Mouse (Mus musculus) hindbrain, embryonic 16.5 days (tissue): ENCODE measurements around the gene Psma4. TPM values are rescaled to one million over a fixed set of nuclear protein-coding genes. Genes with fewer than 3 reads are reported as not detected.
"Not testable (repeated sequence)": the region's sequence is repeated elsewhere in the genome, so short reads cannot be mapped to it uniquely, and the experiment has no call there.

ENCODE experiments used
- ATAC-seq: fragments of 200-750 bp; cut with Nextera tagmentation; 2 replicates; pipeline ENCODE4 v1.8.0; 2017; ENCODE audit warnings: moderate TSS enrichment, moderate library complexity
- H3K27ac ChIP-seq: fragments of 300-500 bp; sonication (generic); 2 replicates; pipeline ENCODE4 v1.5.1; 2014; ENCODE audit warnings: low read depth, mild to moderate bottlenecking, control low read depth, low read length, moderate library complexity
- H3K27me3 ChIP-seq: fragments of 300-500 bp; sonication (generic); replicated peaks from 2 replicates; pipeline ENCODE4 v1.6.1; 2014; ENCODE audit warnings: low read length; ENCODE audit not compliant: control insufficient read depth, insufficient read depth
- H3K36me3 ChIP-seq: fragments of 300-500 bp; sonication (generic); 2 replicates; pipeline ENCODE4 v1.6.1; 2014; ENCODE audit warnings: mild to moderate bottlenecking, low read length, moderate library complexity, mixed read lengths; ENCODE audit not compliant: control insufficient read depth, insufficient read depth
- H3K4me1 ChIP-seq: fragments of 300-500 bp; sonication (generic); 2 replicates; pipeline ENCODE4 v1.6.1; 2014; ENCODE audit warnings: low read depth, low read length; ENCODE audit not compliant: control insufficient read depth, insufficient read depth
- H3K4me2 ChIP-seq: fragments of 300-500 bp; sonication (generic); 2 replicates; pipeline ENCODE4 v1.6.1; 2014; ENCODE audit warnings: mild to moderate bottlenecking, low read length, control low read depth, moderate library complexity
- H3K4me3 ChIP-seq: fragments of 300-500 bp; sonication (generic); 2 replicates; pipeline ENCODE4 v1.5.1; 2014; ENCODE audit warnings: mild to moderate bottlenecking, low read length, control low read depth, moderate library complexity
- H3K9ac ChIP-seq: fragments of 300-500 bp; sonication (generic); 2 replicates; pipeline ENCODE4 v1.6.1; 2014; ENCODE audit warnings: low read depth, mild to moderate bottlenecking, control low read depth, low read length, moderate library complexity
- H3K9me3 ChIP-seq: fragments of 300-500 bp; sonication (generic); 2 replicates; pipeline ENCODE4 v1.6.1; 2014; ENCODE audit warnings: mild to moderate bottlenecking, low read length, moderate library complexity; ENCODE audit not compliant: control insufficient read depth
- WGBS: fragments of 180-500 bp; shearing (Covaris S2); extraction: QIAGEN DNeasy Blood & Tissue Kit; methylation state at CpG from one replicate; pipeline ENCODE4 v1.1.7; 2014; 5-methylcytosine and 5-hydroxymethylcytosine counted together
- polyA plus RNA-seq: library from polyadenylated mRNA; unstranded; fragments of >200 nt; fragmentation: Nextera tagmentation; extraction: Ambion mirVana; gene quantifications from 2 replicates; pipeline ENCODE4 v1.2.1, GENCODE M21; 2015

Psma4 gene
- polyA plus RNA-seq, 1 experiment from 2014 or later = 265 TPM

DNA sequence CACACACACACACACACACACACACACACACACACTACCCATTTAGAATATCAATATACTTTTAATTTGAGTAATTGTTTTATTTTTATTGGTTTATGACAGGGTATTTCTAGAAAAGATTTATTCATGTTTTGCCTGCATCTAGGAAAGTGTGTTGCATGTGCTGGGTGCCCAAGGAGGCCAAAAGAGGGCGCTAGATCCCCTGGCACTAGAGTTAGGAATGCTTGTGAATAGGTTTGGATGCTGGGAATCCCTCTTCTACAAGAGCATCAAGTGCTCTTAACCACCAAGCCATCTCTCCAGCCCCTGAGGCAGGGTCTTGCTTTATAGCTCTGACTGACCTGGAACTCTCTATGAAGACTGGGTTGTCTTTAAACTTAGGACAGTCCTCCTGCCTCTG lies 18.8 kb upstream of the Psma4 start:
- WGBS = 14% methylated on average over 1 of the region's 1 CpGs
- H3K36me3 ChIP-seq = no peaks in the 10 kb centered on the region
- ATAC-seq = no peak
- no peak overlapping the region for H3K4me3 ChIP-seq
- H3K9ac ChIP-seq = no peak overlapping the region
- H3K4me1 ChIP-seq = no peaks in the 10 kb centered on the region
- no peaks in the 10 kb centered on the region for H3K27me3 ChIP-seq
- no peak overlapping the region for H3K27ac ChIP-seq
- no peak overlapping the region for H3K4me2 ChIP-seq
- no peaks in the 10 kb centered on the region for H3K9me3 ChIP-seq

DNA sequence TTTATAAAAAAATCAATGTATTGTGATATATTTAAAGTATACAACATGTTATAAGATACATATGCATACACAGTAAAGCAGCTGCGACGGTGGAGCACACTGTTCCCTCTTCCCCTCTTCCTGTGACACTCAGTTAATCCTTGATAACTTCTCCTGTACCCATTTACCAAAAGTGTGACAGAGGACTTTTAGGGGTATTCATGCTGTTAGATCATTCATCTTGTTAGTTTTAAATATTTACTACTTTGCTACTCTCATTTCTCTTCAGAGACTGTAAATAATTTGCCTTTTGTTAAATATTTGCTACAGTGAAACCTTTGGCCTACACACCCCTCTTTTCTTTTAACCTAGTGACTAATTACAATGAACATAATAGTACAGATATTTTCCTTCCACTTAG lies 18.2 kb upstream of the Psma4 start:
- WGBS = 74% methylated on average over 2 of the region's 2 CpGs
- Histone ChIP-seq H3K27me3 (no peaks in the 10 kb centered on the region), H3K27ac (no peak overlapping the region), H3K9ac (no peak overlapping the region), H3K36me3 (no peaks in the 10 kb centered on the region), H3K4me1 (no peaks in the 10 kb centered on the region), H3K4me2 (no peak overlapping the region), H3K9me3 (no peaks in the 10 kb centered on the region), H3K4me3 (no peak overlapping the region)
- ATAC-seq = no peak

DNA sequence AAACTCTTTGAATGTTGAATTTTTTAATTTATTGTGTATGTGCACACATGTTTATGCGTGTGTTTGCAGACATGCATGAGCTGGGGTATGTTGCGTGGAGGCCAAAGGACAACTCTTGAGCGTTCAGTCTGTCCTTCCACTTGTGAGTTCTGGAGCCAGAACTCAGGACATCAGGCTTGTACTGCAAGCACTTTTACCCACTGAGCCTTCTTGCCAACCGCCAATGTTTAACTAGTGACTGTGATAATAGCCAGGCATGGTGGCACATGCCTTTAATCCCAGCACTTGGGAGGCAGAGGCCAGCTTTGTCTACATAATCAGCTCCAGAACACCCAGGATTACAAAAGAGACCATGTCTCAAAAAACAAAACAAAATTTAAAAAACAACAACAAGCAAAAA lies 8.5 kb upstream of the Psma4 start:
- Histone ChIP-seq H3K27ac (no peak overlapping the region), H3K9me3 (no peaks in the 10 kb centered on the region), H3K9ac (no peak overlapping the region), H3K4me3 (no peak overlapping the region), H3K27me3 (no peaks in the 10 kb centered on the region), H3K4me1 (no peaks in the 10 kb centered on the region), H3K4me2 (no peak overlapping the region), H3K36me3 (no peaks in the 10 kb centered on the region)
- ATAC-seq = no peak
- 94% methylated on average over 4 of the region's 4 CpGs for WGBS

DNA sequence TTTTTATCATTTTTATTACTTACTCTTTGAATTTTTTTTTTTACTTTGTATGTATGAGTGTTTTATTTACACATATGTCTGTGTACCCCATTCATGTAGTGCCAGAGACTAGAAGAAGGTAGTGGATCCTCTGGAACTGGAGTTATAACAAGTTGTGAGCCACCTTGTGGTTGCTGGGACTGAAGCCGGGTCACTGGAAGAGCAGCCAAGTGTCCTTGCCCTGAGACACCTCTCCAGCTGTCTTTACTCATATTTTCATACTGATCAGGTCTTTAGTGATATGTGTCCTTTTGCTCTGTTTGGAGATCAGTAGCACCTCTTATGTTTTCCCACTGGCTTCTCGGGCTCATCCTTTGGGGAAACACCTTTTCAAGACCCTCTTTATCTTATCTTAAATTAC lies 6.1 kb upstream of the Psma4 start:
- ATAC-seq = no peak
- Histone ChIP-seq H3K27me3 (no peaks in the 10 kb centered on the region), H3K4me3 (no peak overlapping the region), H3K9me3 (no peaks in the 10 kb centered on the region), H3K4me2 (no peak overlapping the region), H3K4me1 (no peaks in the 10 kb centered on the region), H3K27ac (no peak overlapping the region), H3K9ac (no peak overlapping the region), H3K36me3 (no peaks in the 10 kb centered on the region)
- 77% methylated on average over 2 of the region's 2 CpGs for WGBS

DNA sequence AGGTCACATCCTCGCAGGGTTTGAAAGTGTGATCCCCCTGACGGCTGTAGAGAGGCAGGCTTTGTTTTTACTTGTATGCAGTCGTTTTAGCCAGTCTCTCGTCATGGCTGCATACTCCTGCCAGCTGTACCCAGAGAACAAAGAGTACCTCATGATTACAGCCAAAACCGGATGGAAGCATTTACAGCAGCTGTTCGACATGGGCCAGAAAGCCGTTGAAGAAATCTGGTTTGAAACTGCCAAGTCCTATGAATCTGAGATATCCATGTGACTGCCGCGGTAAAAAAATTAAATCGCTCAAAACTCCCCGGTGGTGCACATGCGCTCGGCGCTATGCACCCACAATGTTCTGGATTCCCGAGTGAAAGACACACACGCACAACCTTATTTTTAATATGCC lies 4.3 kb upstream of the Psma4 start:
- Histone ChIP-seq H3K27me3 (no peaks in the 10 kb centered on the region), H3K9ac (no peak overlapping the region), H3K4me1 (no peaks in the 10 kb centered on the region; the same call in 1 of the 2 replicates), H3K4me3 (no peak overlapping the region), H3K4me2 (no peak overlapping the region), H3K9me3 (no peaks in the 10 kb centered on the region), H3K36me3 (no peaks in the 10 kb centered on the region), H3K27ac (no peak overlapping the region)
- whole genome bisulfite sequencing = 75% methylated on average over 16 of the region's 16 CpGs
- ATAC-seq = no peak

DNA sequence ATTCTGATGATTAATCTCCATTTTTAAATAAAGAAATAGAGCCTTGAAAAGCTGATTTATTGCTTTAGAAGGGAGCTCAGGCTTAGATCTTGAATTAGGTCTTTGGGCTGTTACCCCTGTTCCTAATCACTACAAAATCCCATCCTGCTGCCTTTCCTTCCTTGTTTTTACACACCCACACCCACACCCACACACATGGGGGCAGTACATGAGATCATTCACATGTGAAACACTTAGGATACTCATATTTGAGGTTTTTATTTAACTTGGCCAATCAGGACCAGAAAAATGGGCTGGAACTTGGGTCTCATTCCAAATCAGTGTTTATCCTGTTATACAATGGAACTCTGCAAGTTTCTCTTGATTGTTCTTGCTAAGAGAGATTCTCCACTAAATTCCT lies 1.1 kb upstream of the Psma4 start:
- ATAC-seq = no peak
- H3K4me3 ChIP-seq = no peak overlapping the region
- H3K27ac ChIP-seq = no peak overlapping the region
- peaks cover 6% of the 10 kb centered on the region for H3K36me3 ChIP-seq
- no peaks in the 10 kb centered on the region for H3K27me3 ChIP-seq
- H3K4me2 ChIP-seq = no peak overlapping the region
- peaks cover 12% of the 10 kb centered on the region for H3K4me1 ChIP-seq
- no peaks in the 10 kb centered on the region for H3K9me3 ChIP-seq
- no peak overlapping the region for H3K9ac ChIP-seq

DNA sequence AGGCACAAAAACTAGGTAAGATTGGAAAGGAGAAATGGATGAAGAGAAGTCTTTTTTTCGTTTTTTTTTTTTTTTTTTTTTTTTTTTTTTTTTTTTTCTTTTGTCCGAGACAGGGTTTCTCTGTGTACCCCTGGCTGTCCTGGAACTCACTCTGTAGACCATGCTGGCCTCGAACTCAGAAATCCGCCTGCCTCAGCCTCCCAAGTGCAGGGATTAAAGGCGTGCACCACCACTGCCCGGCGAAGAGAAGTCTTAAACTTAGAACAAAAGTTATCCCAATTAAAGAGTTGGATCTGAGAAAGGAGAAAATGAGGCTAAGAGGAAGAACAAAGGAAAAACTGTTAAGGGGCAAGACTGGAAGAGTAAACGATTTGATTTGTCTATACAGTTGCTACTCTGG lies 428 bp upstream of the Psma4 start:
- 44% methylated on average over 8 of the region's 8 CpGs for WGBS
- Histone ChIP-seq H3K4me3 (peak overlapping the region; percentile 92), H3K9ac (peak overlapping the region; percentile 63), H3K4me2 (peak overlapping the region; percentile 73), H3K4me1 (peaks cover 12% of the 10 kb centered on the region), H3K27ac (peak overlapping the region; percentile 92)
- H3K9me3 ChIP-seq, H3K27me3 ChIP-seq, H3K36me3 ChIP-seq: not testable (repeated sequence)
- ATAC-seq = peak; percentile 27; the same call in 1 of the 2 replicates

DNA sequence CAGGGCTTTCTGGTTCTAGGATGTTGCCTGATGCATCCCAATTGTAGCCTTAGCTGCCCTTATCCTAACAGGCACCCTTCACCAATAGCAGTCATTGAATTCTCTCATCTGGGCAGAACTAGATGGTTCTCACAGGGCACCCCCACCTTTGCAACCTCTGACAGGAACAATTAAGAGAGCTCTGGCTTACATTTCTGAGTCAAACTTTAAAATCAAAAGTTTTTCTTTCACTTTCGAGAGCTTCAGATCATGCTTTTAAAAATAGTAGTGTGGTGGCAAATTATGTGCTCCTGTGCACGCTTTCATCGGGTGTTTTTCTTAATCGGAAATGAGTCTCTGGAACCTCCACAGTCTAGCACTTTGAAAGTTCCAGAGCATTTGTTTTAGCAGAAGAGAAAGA lies 10.5 kb downstream of the Psma4 start:
- Histone ChIP-seq H3K36me3 (peaks cover 24% of the 10 kb centered on the region), H3K4me3 (no peak overlapping the region), H3K9me3 (peaks cover 4% of the 10 kb centered on the region; the same call in 1 of the 2 replicates), H3K4me2 (no peak overlapping the region), H3K4me1 (no peaks in the 10 kb centered on the region), H3K27ac (no peak overlapping the region), H3K9ac (no peak overlapping the region), H3K27me3 (no peaks in the 10 kb centered on the region)
- no peak for ATAC-seq
- 95% methylated on average over 4 of the region's 4 CpGs for whole genome bisulfite sequencing

DNA sequence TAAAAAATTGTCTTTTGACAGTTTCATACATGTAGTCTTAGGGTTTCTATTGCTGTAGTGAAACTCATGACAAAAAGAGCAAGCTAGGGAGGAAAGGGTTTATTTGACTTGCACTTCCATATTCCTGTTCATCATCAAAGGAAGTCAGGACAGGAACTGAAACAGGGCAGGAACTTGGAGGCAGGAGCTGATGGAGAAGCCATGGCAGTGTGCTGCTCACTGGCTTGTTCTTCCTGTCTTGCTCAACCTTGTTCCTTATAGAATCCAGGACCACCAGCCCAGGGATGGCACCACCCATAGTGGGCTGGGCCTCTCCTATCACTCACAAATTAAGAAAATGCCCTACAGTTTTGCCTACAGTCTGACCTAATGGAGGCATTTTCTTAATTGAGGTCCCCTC lies 13.1 kb downstream of the Psma4 start:
- H3K4me3 ChIP-seq = no peak overlapping the region
- no peaks in the 10 kb centered on the region for H3K27me3 ChIP-seq
- no peak overlapping the region for H3K27ac ChIP-seq
- peaks cover 4% of the 10 kb centered on the region; the same call in 1 of the 2 replicates for H3K9me3 ChIP-seq
- H3K4me1 ChIP-seq = no peaks in the 10 kb centered on the region
- no peak overlapping the region for H3K9ac ChIP-seq
- peaks cover 4% of the 10 kb centered on the region; the same call in 1 of the 2 replicates for H3K36me3 ChIP-seq
- H3K4me2 ChIP-seq = no peak overlapping the region
- ATAC-seq = no peak

DNA sequence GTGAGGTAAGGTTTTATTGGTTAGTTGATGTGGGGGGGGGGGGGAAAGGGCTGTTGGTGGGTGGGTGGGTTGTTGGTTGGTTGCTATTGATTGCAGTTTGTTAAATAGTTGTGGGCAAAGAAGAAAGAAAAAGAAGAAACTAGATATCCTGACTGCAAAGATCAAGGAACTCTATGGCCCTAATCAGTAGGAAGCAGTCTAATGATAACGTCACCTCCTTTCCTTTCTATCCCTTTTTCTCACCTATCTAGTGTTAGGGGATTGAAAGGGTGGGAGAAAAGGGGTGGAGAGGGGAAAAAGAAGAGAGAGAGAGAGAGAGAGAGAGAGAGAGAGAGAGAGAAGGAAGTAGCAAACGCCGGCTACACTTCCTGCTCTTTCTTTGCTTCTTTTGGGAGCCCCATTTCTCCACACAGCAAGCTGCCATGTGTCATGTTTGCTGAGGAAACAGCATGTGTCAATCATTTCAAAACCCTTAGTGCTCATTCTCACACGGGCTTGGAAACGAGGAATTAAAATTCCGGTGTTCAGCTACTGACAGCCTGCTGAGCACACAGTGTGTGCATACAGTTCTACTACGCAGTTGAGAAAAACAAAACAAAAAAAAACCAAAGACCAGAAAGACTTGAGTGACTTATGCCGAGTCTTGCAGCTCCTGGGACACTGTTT lies 19.5 kb downstream of the Psma4 start:
- H3K27me3 ChIP-seq = no peaks in the 10 kb centered on the region
- no peak overlapping the region for H3K9ac ChIP-seq
- no peak for ATAC-seq
- no peak overlapping the region for H3K27ac ChIP-seq
- H3K4me2 ChIP-seq = no peak overlapping the region
- no peaks in the 10 kb centered on the region for H3K36me3 ChIP-seq
- 63% methylated on average over 8 of the region's 8 CpGs for WGBS
- no peak overlapping the region for H3K4me3 ChIP-seq
- no peaks in the 10 kb centered on the region for H3K4me1 ChIP-seq
- no peaks in the 10 kb centered on the region for H3K9me3 ChIP-seq
